Mouse (Mus musculus) inflammation-experienced regulatory T-cells (primary cell): ENCODE data around the gene Gm2a. TPM values are rescaled to one million over a fixed set of nuclear protein-coding genes. Genes with fewer than 3 reads are reported as not detected.

Experiments used
- polyA plus RNA-seq, 2 experiments: library from polyadenylated mRNA; unstranded; fragments of 100-300 nt; shearing (Covaris generic); gene quantifications; one replicate each; pipeline ENCODE4 v1.2.1; 2017

The Gm2a gene
- 10 to 100 TPM; 89.4 to 97.1 TPM for polyA plus RNA-seq

DNA sequence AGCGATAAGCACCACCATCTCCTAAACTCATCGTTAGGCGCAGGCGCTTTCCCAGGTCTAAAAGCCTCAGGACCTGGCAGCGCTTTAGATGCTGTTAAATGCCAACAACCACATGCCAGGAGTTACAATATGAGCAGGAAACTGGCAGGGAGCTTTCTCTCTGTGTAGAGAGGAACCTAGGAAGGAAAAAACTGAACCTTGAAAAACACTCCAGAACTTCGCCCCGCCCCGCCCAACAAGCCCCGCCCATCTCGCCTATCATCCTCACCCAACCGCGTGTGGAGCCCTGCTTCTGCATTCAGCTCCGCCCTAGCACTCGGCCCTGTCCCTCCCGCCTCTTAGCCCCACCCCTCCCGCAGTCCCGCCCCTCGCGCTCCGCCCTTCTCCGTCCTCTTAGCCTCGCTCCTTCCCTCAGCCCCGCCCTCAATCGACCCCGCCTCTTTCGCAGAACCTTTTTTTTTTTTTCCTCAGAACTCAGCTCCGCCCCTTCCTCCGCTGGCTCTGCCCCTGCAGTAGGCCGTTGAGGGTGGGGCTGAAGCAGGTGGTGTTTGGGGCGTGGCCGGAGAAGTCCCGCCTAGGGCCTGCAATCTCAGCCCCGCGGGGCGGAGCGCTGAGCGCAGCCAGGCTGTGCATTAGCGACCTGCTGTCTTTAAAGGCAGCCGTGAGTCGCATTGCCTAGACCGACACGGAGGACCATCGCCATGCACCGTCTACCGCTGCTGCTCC, at the start of gene Gm2a:
TSS of gene Gm2a (plus strand) at position 653 of the 726 bp plus-strand sequence.

GRCm38 (mm10) chr11:55077331-55078231, 20.3 kb upstream of the Gm2a start, which contains the start of gene Ccdc69:
TSS of gene Ccdc69 (minus strand) at chr11:55078131.

DNA sequence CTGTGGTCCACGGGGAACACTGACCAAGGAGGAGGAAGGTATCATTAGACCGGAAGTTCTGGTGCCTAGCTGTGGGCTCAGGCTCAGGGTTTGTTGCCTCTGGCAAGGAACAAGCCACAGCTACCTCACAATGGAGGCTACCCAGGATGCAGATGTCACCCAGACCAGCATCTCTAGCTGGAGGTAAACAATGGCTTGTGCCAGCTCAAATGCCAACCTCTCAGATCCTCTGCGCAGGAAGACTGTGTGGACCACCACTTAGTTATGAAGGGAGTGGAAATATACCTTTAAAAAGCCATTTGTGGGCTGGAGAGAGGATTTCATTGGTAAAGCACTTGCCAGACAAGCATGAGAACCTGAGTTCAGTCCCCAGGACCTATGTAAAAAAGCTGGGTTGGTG, 53.7 kb downstream of the Gm2a start, which contains the start of gene Slc36a3:
TSS of gene Slc36a3 (minus strand) at position 101 of the 400 bp plus-strand sequence.

Other genes starting within 250 kb of the Gm2a start
- 1 to 10 TPM; 1.9 to 7.1 TPM for gene Lyrm7, start 237.2 kb upstream of the Gm2a start, polyA plus RNA-seq
- 100 to 1,000 TPM; 260 to 289 TPM for gene Hint1, start 231.7 kb upstream of the Gm2a start, polyA plus RNA-seq
- 1 to 10 TPM in 1 of 2 experiments, under 1 TPM in 1; 0.71 to 2.1 TPM for gene Gpx3, start 195.7 kb upstream of the Gm2a start, polyA plus RNA-seq
- gene Tnip1, start 135.2 kb upstream of the Gm2a start, polyA plus RNA-seq = 100 to 1,000 TPM; 126 to 153 TPM
- 100 to 1,000 TPM; 497 to 618 TPM for gene Anxa6, start 64.7 kb upstream of the Gm2a start, polyA plus RNA-seq
- gene Ccdc69, start 20.0 kb upstream of the Gm2a start, polyA plus RNA-seq = 10 to 100 TPM; 77.2 to 79.1 TPM
- under 1 TPM; 0.78 to 0.84 TPM for gene Slc36a3, start 53.6 kb downstream of the Gm2a start, polyA plus RNA-seq
- 1 to 10 TPM in 1 of 2 experiments, under 1 TPM in 1; 0.46 to 2.5 TPM for gene Slc36a2, start 87.0 kb downstream of the Gm2a start, polyA plus RNA-seq
- gene Slc36a1, start 106.2 kb downstream of the Gm2a start, polyA plus RNA-seq = 1 to 10 TPM; 1.7 to 4.1 TPM
- gene Fat2, start 238.4 kb downstream of the Gm2a start, polyA plus RNA-seq = under 1 TPM; 0.05 to 0.70 TPM